Mouse (Mus musculus): ENCODE measurements around the gene Btd. TPM values are rescaled to one million over a fixed set of nuclear protein-coding genes. Genes with fewer than 3 reads are reported as not detected.
A peak's percentile ranks its signal among the peaks of the same experiment; 100 is the strongest.
"Not testable (repeated sequence)": the region's sequence is repeated elsewhere in the genome, so short reads cannot be mapped to it uniquely, and the experiment has no call there.

Gene Btd
- polyA plus RNA-seq (2015; fragmentation: Nextera tagmentation; extraction: Ambion mirVana): 46.6 and 50.3 TPM in 2 replicates

GRCm38 (mm10) chr14:31640890-31641505 lies at the start of gene Btd, which contains the start of gene Hacl1:
Btd (plus strand) TSS chr14:31641028.
Hacl1 (minus strand) TSS chr14:31641286.
- under 1% methylated on average over 30 of the region's 30 CpGs for WGBS
- H3K4me2 ChIP-seq (replicated peaks; ENCODE audit: low read depth, low read length): peak within 1 kb of the TSS; percentile 60
- peak within 1 kb of the TSS; percentile 74 for H3K4me3 ChIP-seq (ENCODE audit: low read length)
- H3K4me1 ChIP-seq (ENCODE audit: insufficient read depth, low read length): peaks cover 11% of the 10 kb centered on the region
- H3K9me3 ChIP-seq (ENCODE audit: low read length): no peaks in the 10 kb centered on the region
- H3K36me3 ChIP-seq (ENCODE audit: insufficient read depth, low read length): no peaks in the 10 kb centered on the region; the same call in 1 of the 2 replicates
- H3K27me3 ChIP-seq (ENCODE audit: insufficient read depth, low read length): no peaks in the 10 kb centered on the region
- ATAC-seq (ENCODE audit: low FRiP score, low TSS enrichment): peak; percentile 97
- H3K27ac ChIP-seq (ENCODE audit: low read length): peak within 1 kb of the TSS; percentile 94
- peak within 1 kb of the TSS; percentile 67 for H3K9ac ChIP-seq (replicated peaks; ENCODE audit: low read length)

- no peaks in the 10 kb centered on the region for H3K4me1 ChIP-seq (ENCODE audit: insufficient read depth, low read length)
Observed at GRCm38 (mm10) chr14:31591243-31591642, 49.6 kb upstream of the Btd start, which contains the start of gene Colq. Colq (minus strand) TSS chr14:31591343.

GRCm38 (mm10) chr14:31593036-31593435 lies 47.8 kb upstream of the Btd start:
- Histone ChIP-seq H3K4me1 (ENCODE audit: insufficient read depth, low read length) (no peaks in the 10 kb centered on the region), H3K36me3 (ENCODE audit: insufficient read depth, low read length) (no peaks in the 10 kb centered on the region), H3K4me3 (ENCODE audit: low read length) (no peak overlapping the region), H3K9ac (replicated peaks; ENCODE audit: low read length) (no peak overlapping the region), H3K9me3 (ENCODE audit: low read length) (peaks cover 4% of the 10 kb centered on the region; the same call in 1 of the 2 replicates), H3K4me2 (replicated peaks; ENCODE audit: low read depth, low read length) (no peak overlapping the region), H3K27ac (ENCODE audit: low read length) (no peak overlapping the region), H3K27me3 (ENCODE audit: insufficient read depth, low read length) (no peaks in the 10 kb centered on the region)
- 86% methylated on average over 2 of the region's 2 CpGs for WGBS
- no peak for ATAC-seq (ENCODE audit: low FRiP score, low TSS enrichment)

More at GRCm38 (mm10) chr14:31591243-31591642, 49.6 kb upstream of the Btd start, which contains the start of gene Colq:
- no peaks in the 10 kb centered on the region for H3K27me3 ChIP-seq (ENCODE audit: insufficient read depth, low read length)
- H3K4me2 ChIP-seq (replicated peaks; ENCODE audit: low read depth, low read length): no peak within 1 kb of the TSS
- no peak within 1 kb of the TSS for H3K4me3 ChIP-seq (ENCODE audit: low read length)
- no peak for ATAC-seq (ENCODE audit: low FRiP score, low TSS enrichment)
- H3K36me3 ChIP-seq (ENCODE audit: insufficient read depth, low read length): no peaks in the 10 kb centered on the region
- 94% methylated on average over 3 of the region's 3 CpGs for WGBS
- H3K27ac ChIP-seq (ENCODE audit: low read length): no peak within 1 kb of the TSS
- no peak within 1 kb of the TSS for H3K9ac ChIP-seq (replicated peaks; ENCODE audit: low read length)
- peaks cover 4% of the 10 kb centered on the region; the same call in 1 of the 2 replicates for H3K9me3 ChIP-seq (ENCODE audit: low read length)

GRCm38 (mm10) chr14:31594693-31595092 lies 46.1 kb upstream of the Btd start:
- peaks cover 7% of the 10 kb centered on the region; the same call in 1 of the 2 replicates for H3K9me3 ChIP-seq (ENCODE audit: low read length)
- no peak for ATAC-seq (ENCODE audit: low FRiP score, low TSS enrichment)
- 66% methylated on average over 3 of the region's 3 CpGs for WGBS

GRCm38 (mm10) chr14:31596408-31596807 lies 44.4 kb upstream of the Btd start:
- no peak overlapping the region for H3K4me2 ChIP-seq (replicated peaks; ENCODE audit: low read depth, low read length)
- H3K27me3 ChIP-seq (ENCODE audit: insufficient read depth, low read length): no peaks in the 10 kb centered on the region
- no peak overlapping the region for H3K4me3 ChIP-seq (ENCODE audit: low read length)
- H3K36me3 ChIP-seq (ENCODE audit: insufficient read depth, low read length): no peaks in the 10 kb centered on the region
- no peak for ATAC-seq (ENCODE audit: low FRiP score, low TSS enrichment)
- no peak overlapping the region for H3K9ac ChIP-seq (replicated peaks; ENCODE audit: low read length)
- no peak overlapping the region for H3K27ac ChIP-seq (ENCODE audit: low read length)
- no peaks in the 10 kb centered on the region for H3K4me1 ChIP-seq (ENCODE audit: insufficient read depth, low read length)
- H3K9me3 ChIP-seq (ENCODE audit: low read length): peaks cover 7% of the 10 kb centered on the region; the same call in 1 of the 2 replicates
- 69% methylated on average over 7 of the region's 7 CpGs for WGBS

More at GRCm38 (mm10) chr14:31594693-31595092, 46.1 kb upstream of the Btd start:
- Histone ChIP-seq H3K4me2 (replicated peaks; ENCODE audit: low read depth, low read length) (no peak overlapping the region), H3K27ac (ENCODE audit: low read length) (no peak overlapping the region), H3K36me3 (ENCODE audit: insufficient read depth, low read length) (no peaks in the 10 kb centered on the region), H3K4me1 (ENCODE audit: insufficient read depth, low read length) (no peaks in the 10 kb centered on the region), H3K27me3 (ENCODE audit: insufficient read depth, low read length) (no peaks in the 10 kb centered on the region), H3K4me3 (ENCODE audit: low read length) (no peak overlapping the region), H3K9ac (replicated peaks; ENCODE audit: low read length) (no peak overlapping the region)

- Histone ChIP-seq H3K4me3 (ENCODE audit: low read length) (no peak overlapping the region), H3K9ac (replicated peaks; ENCODE audit: low read length) (no peak overlapping the region), H3K36me3 (ENCODE audit: insufficient read depth, low read length) (no peaks in the 10 kb centered on the region), H3K27me3 (ENCODE audit: insufficient read depth, low read length) (no peaks in the 10 kb centered on the region), H3K4me2 (replicated peaks; ENCODE audit: low read depth, low read length) (no peak overlapping the region), H3K27ac (ENCODE audit: low read length) (no peak overlapping the region), H3K4me1 (ENCODE audit: insufficient read depth, low read length) (no peaks in the 10 kb centered on the region), H3K9me3 (ENCODE audit: low read length) (peaks cover 7% of the 10 kb centered on the region; the same call in 1 of the 2 replicates)
- 86% methylated on average over 4 of the region's 4 CpGs for WGBS
- no peak for ATAC-seq (ENCODE audit: low FRiP score, low TSS enrichment)
Observed at GRCm38 (mm10) chr14:31597446-31597845, 43.4 kb upstream of the Btd start.

- no peak for ATAC-seq (ENCODE audit: low FRiP score, low TSS enrichment)
- no peak overlapping the region for H3K27ac ChIP-seq (ENCODE audit: low read length)
- H3K36me3 ChIP-seq (ENCODE audit: insufficient read depth, low read length): no peaks in the 10 kb centered on the region
- H3K9ac ChIP-seq (replicated peaks; ENCODE audit: low read length): no peak overlapping the region
- H3K4me1 ChIP-seq (ENCODE audit: insufficient read depth, low read length): no peaks in the 10 kb centered on the region
- no peaks in the 10 kb centered on the region for H3K27me3 ChIP-seq (ENCODE audit: insufficient read depth, low read length)
- H3K4me2 ChIP-seq (replicated peaks; ENCODE audit: low read depth, low read length): no peak overlapping the region
- 0 out of 2 replicates have a peak, but pooled peaks cover 3% of the 10 kb centered on the region for H3K9me3 ChIP-seq (ENCODE audit: low read length)
- WGBS: 93% methylated on average over 14 of the region's 14 CpGs
- H3K4me3 ChIP-seq (ENCODE audit: low read length): no peak overlapping the region
Observed at GRCm38 (mm10) chr14:31601908-31602615, 38.8 kb upstream of the Btd start.

GRCm38 (mm10) chr14:31602616-31602979 lies 38.2 kb upstream of the Btd start:
- H3K36me3 ChIP-seq (ENCODE audit: insufficient read depth, low read length); H3K9me3 ChIP-seq (ENCODE audit: low read length); ATAC-seq (ENCODE audit: low FRiP score, low TSS enrichment); H3K4me3 ChIP-seq (ENCODE audit: low read length); H3K9ac ChIP-seq (replicated peaks; ENCODE audit: low read length); H3K27me3 ChIP-seq (ENCODE audit: insufficient read depth, low read length); H3K4me2 ChIP-seq (replicated peaks; ENCODE audit: low read depth, low read length); H3K27ac ChIP-seq (ENCODE audit: low read length); H3K4me1 ChIP-seq (ENCODE audit: insufficient read depth, low read length): not testable (repeated sequence)
- WGBS: 86% methylated on average over 6 of the region's 6 CpGs

GRCm38 (mm10) chr14:31604916-31605315 lies 35.9 kb upstream of the Btd start:
- no peaks in the 10 kb centered on the region for H3K4me1 ChIP-seq (ENCODE audit: insufficient read depth, low read length)
- H3K36me3 ChIP-seq (ENCODE audit: insufficient read depth, low read length): no peaks in the 10 kb centered on the region
- WGBS: 69% methylated on average over 5 of the region's 5 CpGs
- no peaks in the 10 kb centered on the region for H3K27me3 ChIP-seq (ENCODE audit: insufficient read depth, low read length)
- no peaks in the 10 kb centered on the region for H3K9me3 ChIP-seq (ENCODE audit: low read length)
- no peak for ATAC-seq (ENCODE audit: low FRiP score, low TSS enrichment)
- no peak overlapping the region for H3K4me3 ChIP-seq (ENCODE audit: low read length)
- no peak overlapping the region for H3K9ac ChIP-seq (replicated peaks; ENCODE audit: low read length)
- H3K4me2 ChIP-seq (replicated peaks; ENCODE audit: low read depth, low read length): no peak overlapping the region
- H3K27ac ChIP-seq (ENCODE audit: low read length): no peak overlapping the region

- 57% methylated on average over 6 of the region's 6 CpGs for WGBS
- no peaks in the 10 kb centered on the region for H3K27me3 ChIP-seq (ENCODE audit: insufficient read depth, low read length)
- no peaks in the 10 kb centered on the region for H3K9me3 ChIP-seq (ENCODE audit: low read length)
- H3K4me1 ChIP-seq (ENCODE audit: insufficient read depth, low read length): no peaks in the 10 kb centered on the region
- no peak overlapping the region for H3K27ac ChIP-seq (ENCODE audit: low read length)
- no peak overlapping the region for H3K4me3 ChIP-seq (ENCODE audit: low read length)
- H3K36me3 ChIP-seq (ENCODE audit: insufficient read depth, low read length): no peaks in the 10 kb centered on the region
- no peak overlapping the region for H3K4me2 ChIP-seq (replicated peaks; ENCODE audit: low read depth, low read length)
- no peak overlapping the region for H3K9ac ChIP-seq (replicated peaks; ENCODE audit: low read length)
- no peak for ATAC-seq (ENCODE audit: low FRiP score, low TSS enrichment)
Observed at GRCm38 (mm10) chr14:31605514-31605913, 35.3 kb upstream of the Btd start.

Data from kidney, embryonic 16.5 days (tissue).